Mouse (Mus musculus): ENCODE measurements around the gene Plekha6. TPM values are rescaled to one million over a fixed set of nuclear protein-coding genes. Genes with fewer than 3 reads are reported as not detected.

Gene Plekha6
- total RNA-seq, 2 experiments from 2014 or later, result 54.8 to 65.7 TPM

DNA sequence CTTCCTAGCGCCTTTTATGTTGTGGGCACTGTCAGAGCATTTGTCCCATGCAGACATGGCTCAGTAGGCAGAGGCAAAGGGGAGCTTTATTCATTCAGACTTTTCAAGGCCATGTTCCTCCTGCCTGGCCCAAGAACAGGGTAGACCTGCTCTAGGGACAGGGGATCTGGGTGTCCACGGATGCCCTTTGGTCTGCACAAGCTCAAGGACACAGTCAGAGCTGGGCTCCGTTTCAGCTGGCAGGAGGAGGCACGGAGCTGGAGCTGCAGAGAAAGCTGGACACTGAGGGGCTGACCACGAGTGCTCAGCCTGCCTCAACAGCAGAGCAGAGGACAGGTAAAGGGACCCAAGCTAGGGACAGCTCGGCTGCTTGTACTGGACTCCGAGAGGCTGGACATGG, 46.8 kb downstream of the Plekha6 start:
- DNase-seq (ENCODE audit: low spot score in 2 of 2), result no peak

DNA sequence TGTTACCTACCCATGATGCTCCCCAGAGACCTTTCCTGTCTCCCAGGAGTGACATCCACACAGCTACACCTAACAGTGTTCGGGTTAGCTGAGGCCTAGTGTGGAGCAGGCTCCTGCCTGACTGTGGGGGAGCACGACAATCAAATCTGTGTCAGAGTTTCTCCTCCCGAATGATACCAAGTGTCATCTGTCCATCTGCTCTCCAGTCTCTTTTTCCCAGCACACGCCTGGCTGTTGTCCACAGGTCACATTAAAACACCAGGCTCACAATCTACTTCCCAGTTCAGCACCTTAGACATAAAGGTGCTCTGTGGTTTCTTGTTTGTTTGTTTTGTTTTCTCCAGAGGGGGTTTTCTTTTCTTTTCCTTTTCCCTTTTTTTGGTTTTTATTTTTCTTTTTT, 48.3 kb downstream of the Plekha6 start:
- DNase-seq (ENCODE audit: low spot score in 2 of 2), result no peak

DNA sequence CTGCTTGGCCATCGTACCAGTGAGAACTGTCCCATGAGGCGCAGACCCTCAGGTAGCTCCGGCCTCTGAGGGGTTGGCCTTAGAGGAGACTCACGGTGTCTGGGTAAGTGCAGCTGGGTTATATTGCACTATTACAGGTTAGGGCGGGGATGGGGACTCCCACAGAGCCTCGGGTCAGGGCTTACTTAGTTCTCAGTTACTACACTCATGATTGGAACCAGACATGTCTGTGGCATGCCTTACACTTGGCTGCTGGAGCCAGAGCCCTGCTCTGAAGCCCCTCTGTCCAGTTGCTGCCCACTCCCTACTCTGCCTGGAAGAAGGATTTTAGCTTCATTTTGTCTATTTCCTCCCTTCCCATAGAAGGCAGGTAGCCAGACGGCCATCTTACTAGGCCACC, 49.1 kb downstream of the Plekha6 start:
- no peak for DNase-seq (ENCODE audit: low spot score in 2 of 2)

DNA sequence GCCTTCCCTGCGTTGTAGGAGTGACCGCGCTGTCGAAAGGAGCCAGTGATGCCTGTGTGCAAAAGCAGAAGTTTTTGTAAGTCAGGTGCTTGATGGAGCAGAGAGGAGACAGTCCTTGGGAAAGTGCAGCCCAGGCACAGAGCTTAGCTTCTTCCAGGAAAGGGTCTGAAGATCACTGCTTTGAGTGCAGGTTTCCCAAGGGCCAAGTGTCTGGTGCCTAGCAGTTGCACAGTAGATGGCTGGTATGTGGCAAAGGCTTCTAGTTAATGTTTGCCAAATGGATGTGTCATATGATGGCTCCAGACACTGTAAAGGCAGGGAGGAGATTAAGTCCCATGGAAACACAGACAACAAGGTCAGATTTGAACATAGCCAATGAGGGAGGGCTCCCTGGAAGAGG, 49.9 kb downstream of the Plekha6 start:
- no peak for DNase-seq (ENCODE audit: low spot score in 2 of 2)

DNA sequence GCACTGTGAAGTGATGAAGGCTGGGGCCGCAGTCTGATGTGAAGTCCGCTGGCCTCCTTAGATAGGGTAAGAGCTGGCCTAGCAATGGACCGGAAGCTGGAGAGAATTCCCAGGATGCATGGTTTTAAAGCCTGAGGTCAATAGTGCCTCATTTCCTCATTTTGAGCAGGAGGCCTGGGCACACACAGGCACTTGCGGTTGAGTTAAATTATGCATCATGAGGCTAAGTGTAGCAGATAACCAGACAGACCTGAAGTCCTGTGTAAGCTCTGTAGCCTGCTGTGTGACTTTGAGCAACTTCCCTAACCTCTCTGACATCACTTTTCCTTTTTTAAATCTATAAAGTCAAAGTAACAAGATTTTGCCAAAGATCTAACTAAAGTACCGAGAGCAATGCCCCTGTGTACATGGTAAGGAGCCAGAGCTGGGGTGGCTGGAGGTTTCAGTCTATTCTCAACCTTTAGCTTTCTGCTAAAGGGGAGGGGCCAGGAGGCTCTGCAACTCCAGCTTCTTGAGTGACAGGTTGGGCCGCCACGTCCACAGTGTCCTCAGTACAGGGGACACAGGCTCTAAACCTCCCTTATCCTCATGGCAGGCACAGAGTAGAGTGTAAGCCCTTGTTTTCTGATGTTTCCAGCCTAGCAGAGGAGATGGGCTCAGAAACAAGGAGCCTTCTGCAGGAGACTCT, 50.8 kb downstream of the Plekha6 start:
- no peak for DNase-seq (ENCODE audit: low spot score in 2 of 2)

DNA sequence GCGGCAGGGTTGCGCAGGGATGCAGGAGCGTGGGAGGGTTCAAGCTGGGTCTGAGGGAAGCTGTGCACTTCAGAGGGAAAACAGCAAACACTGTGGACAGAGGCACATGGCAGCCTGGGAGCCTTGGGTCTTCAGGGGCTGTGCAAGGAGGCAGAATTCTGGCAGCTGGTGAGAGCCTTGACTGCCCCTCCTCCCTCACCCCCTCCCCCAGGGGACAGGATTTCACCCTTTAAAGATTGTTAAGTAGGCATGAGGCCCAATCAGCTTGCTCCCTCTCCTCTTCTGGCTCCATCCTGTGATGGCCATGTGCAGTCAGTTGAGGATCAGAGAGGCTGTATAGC, 51.3 kb downstream of the Plekha6 start:
- no peak for DNase-seq (ENCODE audit: low spot score in 2 of 2)

DNA sequence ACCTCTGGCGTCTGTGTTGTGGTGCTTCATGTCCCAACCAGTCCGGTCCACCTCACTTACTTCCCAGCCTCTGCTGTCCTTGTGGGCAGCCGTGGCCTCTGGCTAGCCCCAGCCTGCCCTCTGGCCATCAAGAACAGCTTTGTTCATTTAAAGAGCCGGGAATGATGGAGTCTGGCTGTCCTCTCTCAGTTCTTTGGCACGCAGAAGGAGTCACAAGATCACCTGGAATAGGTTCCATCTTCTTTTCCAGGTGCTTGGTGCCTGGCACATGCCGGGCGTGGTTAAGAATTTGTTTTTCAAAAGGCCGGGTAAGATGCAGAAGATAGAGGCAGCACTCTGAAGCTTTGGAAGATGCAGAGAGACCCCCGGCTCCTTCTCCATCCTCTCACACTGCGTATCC, 51.7 kb downstream of the Plekha6 start:
- DNase-seq (ENCODE audit: low spot score in 2 of 2), result no peak

DNA sequence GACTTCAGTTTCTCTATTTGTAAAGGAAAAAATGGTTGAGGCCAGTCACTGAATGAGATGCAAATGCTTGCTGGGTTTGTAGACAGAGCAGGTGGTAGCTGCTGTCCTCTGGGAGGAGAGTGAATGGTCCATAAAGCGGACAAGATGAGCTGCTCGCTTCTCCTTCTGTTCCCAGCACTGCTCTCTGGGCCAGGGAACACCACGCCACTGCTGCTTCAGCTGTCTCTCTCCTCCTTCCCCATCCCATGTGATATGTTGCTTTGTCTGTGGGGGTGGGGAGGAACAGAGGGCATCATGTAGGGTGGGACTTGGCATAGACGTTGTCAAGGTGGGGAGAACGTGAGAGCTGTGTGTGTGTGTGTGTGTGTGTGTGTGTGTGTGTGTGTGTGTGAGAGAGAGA, 53.0 kb downstream of the Plekha6 start:
- DNase-seq (ENCODE audit: low spot score in 2 of 2), result no peak

DNA sequence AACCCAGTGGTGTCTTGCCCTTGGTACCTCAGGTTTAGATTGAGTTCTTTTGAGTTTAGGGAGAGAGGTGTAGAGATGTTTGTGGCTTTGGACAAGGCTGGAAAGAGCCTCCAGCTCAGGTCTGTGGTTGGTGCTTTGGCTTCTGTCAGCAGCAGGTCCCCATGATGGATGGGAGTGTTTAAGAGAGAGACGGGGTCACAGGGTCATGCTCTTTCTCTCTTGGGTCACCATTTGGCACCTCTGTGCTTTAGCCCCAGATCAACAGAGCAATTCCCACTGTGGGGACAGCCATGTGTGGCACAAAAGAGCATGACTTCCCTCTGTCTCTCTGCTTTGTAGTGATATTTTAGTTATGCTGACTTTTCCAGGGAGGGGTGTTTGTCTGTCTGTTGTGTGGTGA, 55.1 kb downstream of the Plekha6 start:
- no peak for DNase-seq (ENCODE audit: low spot score in 2 of 2)

DNA sequence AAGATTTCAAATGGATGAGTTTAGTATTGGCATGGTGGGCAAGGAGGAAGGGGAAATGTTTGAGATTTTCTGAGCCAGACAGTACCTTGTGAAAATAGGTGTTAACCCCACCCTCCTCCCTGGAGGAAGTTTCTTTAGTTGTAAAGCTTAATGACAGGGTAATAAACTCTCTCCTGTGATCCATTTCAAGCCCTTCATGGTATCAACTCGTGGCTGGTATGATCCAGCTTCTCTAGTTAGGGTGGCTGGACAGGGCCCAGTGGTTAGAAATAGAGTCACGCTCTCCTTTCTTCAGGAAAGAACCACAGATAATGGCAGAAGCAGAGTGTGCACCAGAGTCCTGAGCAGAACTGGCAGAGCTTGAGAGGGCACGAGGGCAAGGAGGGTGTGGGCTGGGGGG, 57.4 kb downstream of the Plekha6 start:
- DNase-seq (ENCODE audit: low spot score in 2 of 2), result no peak

DNA sequence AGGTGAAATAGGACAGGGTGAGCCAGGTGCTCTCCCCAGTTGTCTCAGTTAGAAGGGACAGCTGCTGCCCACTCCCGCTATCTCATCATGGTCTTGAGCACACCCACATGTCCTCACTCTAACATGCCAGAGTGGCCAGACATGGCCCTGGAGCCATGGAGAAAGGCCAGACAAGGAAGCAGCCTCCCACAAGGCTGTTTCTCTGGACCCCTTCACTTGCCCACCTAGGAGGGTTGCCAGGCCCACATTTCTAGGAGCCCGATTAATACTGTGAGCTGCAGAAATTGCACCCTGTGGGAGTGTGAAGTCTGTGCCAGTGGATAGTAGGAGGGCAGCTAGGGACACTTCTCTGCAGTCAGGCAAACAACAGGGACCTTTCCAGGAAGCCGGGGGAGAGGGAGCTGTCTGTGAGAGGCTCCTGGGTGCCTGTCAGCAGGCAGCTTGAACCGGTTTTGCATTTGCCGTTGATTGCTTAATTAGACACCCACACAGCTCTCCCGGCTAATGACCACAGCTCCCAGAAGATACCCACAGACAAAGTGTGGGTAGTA, 58.5 kb downstream of the Plekha6 start:
- no peak for DNase-seq (ENCODE audit: low spot score in 2 of 2)

DNA sequence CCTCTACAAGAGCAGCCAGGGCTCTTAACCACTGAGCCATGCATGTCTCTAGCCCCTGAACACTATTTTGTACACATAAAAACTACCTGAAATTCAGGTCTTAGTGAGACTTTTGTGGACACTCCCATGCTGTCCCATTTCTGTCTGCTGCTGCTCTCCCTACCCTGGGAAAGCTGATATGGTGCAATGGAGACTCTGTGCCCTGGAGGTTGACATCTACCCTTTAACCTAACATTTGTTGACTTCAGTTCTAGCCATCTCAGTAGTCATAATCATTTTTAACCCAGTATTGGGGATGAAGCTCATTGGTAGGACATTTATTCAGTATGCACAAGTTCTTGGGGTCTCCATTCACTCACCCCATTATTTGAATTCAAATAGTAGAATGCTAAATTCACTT, 60.7 kb downstream of the Plekha6 start:
- DNase-seq (ENCODE audit: low spot score in 2 of 2), result no peak

DNA sequence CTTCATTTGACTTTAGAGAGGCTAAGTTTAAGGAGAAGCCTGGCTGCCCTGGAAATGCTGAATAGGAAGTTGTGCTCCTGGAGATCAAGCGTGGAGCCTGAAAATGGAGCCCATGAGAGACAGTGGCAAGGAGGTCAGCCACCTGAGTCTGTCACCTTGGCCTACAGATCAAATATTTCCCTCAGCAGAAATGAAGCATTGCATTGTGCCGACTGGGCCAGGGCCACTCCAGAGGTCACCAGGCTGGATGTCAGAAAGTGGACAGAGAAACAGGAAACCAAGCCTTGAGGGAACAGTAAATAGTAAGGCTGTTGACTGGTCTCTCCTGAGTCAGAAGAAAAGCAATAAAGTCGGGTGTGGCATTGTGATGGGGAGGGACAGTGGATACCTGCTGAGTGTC, 61.1 kb downstream of the Plekha6 start:
- no peak for DNase-seq (ENCODE audit: low spot score in 2 of 2)

DNA sequence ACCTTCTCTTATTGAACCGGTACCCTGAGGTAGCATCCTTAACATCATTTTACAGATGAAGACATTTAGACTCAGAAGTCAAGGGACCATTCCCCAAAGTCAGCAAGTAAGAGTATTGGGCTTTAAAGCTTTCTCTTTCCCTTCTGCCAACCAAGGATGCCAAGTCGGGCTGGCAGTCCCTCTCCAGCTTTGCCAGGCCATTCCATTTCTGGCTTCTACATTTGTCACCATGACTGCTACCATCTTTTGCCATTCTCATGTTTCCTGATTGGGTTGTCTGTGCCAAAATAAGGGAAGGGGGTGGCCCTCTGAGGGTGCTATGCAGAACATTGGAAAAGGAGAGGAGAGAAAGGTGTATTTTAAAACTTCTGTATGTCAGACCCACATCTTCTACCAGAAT, 61.6 kb downstream of the Plekha6 start:
- no peak for DNase-seq (ENCODE audit: low spot score in 2 of 2)

DNA sequence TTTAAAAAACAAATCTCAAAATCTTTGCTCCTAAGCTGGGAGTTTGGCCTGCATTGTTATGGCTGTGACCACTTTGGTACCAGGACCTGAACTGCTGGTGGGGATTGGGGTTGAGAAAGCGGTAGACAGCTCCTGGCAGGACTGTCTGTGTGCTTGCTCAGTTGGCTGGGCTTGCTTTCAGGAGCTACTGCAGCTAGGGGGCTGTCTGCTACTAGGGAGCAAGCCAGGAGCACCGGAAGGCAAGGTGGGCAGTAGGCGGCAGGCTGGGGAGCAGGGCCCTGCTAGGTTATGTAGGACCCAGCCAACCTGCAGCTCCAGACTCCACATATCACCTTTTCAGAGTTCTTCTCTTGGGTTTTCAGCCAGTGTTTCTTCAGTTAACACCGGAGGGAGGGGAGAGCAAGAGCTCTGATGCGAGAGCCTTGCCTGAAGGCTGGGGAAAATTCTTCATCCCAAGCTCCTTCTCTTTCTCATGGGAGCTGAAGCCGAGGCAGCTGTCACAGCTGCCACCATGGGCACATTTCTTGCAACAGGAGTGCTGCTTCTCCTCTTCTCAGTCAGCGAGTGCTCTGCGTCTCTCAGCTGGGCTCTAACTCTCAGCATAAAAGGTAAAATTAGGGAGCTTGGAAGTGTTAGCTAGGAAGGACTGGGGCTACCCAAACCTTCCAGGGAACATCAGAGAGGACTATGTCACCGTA, 62.1 kb downstream of the Plekha6 start:
- DNase-seq (ENCODE audit: low spot score in 2 of 2), result peak; percentile 49 to 64

DNA sequence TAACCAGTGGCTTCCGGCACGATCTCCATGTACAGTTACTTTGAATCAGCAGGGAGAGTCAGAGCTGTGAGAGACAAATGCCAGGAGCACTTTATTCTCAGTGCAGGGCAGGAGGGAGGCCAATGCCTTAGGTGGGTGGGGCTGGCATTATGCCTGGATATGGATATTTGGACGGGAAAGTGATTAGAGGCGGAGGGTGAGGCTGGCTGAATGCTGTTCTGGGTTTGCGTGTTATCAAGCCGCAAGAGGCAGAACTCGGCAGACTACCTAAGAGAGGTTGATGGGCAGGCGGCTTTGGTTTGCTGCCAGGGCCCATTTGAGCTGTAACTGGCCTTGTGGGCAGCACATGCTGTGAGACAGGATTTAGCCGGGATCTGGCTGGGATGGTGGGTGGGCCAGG, 62.9 kb downstream of the Plekha6 start:
- peak; percentile 57 to 59 for DNase-seq (ENCODE audit: low spot score in 2 of 2)

DNA sequence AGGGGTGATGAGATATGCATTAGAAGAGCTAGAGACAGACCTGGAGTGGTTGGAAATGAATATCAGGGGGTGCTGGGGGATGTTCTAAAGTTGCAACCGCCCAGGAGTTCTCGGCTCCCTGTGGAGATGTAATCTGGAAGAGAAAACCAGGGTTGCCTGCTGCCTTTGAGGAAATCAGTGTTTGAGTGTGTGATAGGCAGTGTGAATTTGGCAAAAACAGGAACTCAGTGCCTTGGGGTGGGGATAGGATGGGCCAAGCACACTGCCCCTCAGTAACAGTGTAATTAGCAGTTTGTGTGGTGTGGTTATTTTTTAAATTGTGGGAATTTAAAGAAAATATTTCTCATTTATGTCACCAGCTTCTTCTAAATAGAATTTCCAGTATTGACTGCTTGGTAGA, 63.4 kb downstream of the Plekha6 start:
- no peak for DNase-seq (ENCODE audit: low spot score in 2 of 2)

DNA sequence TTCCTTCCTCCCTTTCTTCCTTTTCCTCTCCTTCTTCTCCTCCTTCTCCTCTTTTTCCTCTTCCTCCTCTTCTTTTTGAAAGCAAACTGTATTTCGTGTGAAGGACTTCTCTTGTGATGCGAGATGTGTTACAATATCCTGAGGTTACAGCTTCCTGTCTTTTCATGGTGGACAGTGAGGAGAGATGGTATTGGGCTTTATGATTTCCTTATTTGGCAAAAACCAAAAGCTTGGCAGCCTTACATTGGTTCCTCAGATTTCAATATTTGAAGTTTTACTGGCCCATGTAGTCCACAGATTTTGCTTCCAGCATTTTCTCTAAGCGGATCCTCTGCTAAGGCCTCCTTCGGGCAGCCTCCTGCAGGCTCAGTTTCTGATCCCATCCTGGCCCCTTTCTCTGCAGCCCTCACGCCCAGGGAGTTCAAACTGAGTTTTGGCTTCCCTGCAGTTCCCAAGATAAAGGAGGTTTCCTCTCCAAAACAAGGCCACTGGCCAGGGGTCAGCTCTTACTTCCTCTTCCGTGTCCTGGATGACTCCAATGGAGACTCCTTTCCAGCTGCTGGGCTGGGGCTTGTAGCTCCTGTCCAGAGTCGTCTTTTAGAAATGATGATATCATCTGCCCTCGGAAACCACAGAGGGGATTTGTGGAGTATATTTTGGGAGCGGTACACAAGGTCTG, 64.9 kb downstream of the Plekha6 start:
- no peak for DNase-seq (ENCODE audit: low spot score in 2 of 2)

DNA sequence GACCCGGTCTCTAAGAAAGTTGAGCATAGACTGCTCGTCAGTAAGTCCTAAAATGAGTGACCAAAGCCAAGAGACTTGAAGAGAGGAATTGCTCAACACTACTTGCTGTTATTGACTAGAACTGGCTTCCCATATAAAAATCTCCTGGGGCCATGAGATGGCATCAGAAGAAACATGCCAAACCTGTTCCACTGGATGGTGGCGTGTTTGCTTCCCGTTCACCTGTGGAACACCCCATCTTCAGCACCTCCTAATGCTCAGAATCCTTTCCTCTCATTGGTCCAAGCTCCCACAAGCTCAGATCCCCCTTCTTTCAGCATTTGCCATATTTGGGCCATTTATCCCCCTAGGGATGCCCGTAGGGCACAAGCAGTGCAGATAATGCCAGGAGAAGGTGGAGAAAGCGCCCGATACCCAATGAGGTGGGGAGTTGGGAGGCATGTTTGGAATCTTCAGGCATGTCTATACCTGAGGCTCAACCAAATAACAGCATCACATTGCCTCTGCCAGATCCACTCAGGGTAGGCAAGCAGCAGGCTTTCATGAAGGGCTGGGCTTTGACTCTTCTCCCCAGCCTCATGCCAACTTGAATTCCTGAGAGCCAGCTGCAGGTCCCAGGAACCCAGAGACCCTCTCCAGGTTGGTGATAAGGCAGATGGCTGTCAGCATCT, 67.6 kb downstream of the Plekha6 start:
- no peak for DNase-seq (ENCODE audit: low spot score in 2 of 2)

DNA sequence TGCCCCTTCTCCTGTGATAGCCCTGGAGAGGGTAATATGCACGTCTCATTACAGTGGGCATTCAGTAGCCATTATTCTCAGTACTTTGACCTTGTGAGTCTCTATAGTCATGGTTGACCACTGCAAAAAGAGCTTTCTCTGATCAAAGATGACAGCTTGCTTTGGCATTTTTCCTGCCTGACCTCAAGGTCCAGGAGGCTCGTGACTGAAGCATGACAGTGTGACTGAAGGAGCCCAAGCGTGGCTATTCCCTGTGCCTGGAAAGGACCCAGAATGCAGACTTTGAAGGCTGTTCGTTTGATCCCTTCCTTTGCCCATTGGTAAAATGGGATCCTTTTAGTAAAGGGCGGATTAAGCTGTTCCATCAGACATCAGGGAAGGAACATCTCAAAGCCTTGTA, 71.9 kb downstream of the Plekha6 start:
- no peak for DNase-seq (ENCODE audit: low spot score in 2 of 2)

DNA sequence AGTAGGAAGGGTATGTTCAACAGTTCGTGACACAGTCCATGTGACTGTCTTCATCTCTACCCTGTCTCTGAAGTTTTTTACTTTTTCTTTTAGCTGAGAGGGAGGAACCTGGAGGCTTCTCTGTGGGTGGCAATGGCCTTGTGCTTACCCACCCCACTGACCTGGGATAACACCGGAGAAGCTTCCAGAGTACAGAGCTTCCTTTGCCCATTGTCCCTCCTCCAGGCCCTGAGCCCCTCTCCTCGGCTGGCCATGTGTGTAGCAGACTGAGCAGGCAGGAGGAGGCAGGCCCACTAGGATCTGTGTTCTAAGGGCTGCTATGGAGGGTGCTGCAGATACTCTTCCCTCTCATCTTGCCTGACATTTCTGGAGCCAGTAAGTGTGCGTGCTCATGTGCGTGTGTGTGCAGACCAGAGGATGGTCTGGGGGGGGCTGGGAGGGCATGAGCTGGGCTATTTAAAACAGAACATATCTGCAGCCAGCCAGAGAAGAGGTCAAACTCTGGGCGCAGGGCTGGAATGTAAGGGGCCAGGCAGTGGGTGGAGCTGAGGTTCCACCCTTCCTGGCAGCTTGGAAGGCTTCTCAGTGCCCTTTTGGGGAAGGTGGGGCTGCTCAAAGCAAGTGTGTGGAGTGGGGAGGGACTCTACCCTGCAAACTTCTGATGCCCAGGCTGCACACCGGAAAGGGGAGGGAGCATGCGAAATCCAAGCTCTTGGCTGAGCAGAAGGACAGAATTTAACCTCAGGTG, 72.9 kb downstream of the Plekha6 start:
- DNase-seq (ENCODE audit: low spot score in 2 of 2), result no peak
